Mouse (Mus musculus) inflammation-experienced regulatory T-cells (primary cell): ENCODE measurements around the gene Gm10600. TPM values are rescaled to one million over a fixed set of nuclear protein-coding genes. Genes with fewer than 3 reads are reported as not detected.

Experiments used
- polyA plus RNA-seq, 2 experiments: library from polyadenylated mRNA; unstranded; fragments of 100-300 nt; shearing (Covaris generic); gene quantifications; one replicate each; pipeline ENCODE4 v1.2.1; 2017

Gene Gm10600
- under 1 TPM in 1 of 2 experiments, not detected in 1; 0.33 TPM for polyA plus RNA-seq

GRCm38 (mm10) chr4:42240339-42240738 is at the start of gene Gm10600:
TSS of gene Gm10600 (plus strand) at chr4:42240639.

GRCm38 (mm10) chr4:42255467-42255866 is 15.0 kb downstream of the Gm10600 start, which contains the start of gene Ccl21b:
TSS of gene Ccl21b (plus strand) at chr4:42255767.

Other genes starting within 250 kb of the Gm10600 start
- gene Gm21093, start 205.9 kb upstream of the Gm10600 start, polyA plus RNA-seq = not detected
- not detected for gene Gm3893, start 149.4 kb upstream of the Gm10600 start, polyA plus RNA-seq
- 1 to 10 TPM in 1 of 2 experiments, not detected in 1; 4.1 TPM for gene Gm13304, start 125.8 kb upstream of the Gm10600 start, polyA plus RNA-seq
- not detected for gene Gm13306, start 87.2 kb upstream of the Gm10600 start, polyA plus RNA-seq
- not detected for gene Gm13305, start 72.0 kb upstream of the Gm10600 start, polyA plus RNA-seq
- not detected for gene Ccl21b, start 15.1 kb downstream of the Gm10600 start, polyA plus RNA-seq
- not detected for gene Gm21953, start 53.6 kb downstream of the Gm10600 start, polyA plus RNA-seq
- gene Fam205a3, start 77.7 kb downstream of the Gm10600 start, polyA plus RNA-seq = not detected
- gene Gm21586, start 198.7 kb downstream of the Gm10600 start, polyA plus RNA-seq = not detected
- not detected for gene Gm2163, start 226.1 kb downstream of the Gm10600 start, polyA plus RNA-seq